Mouse (Mus musculus): ENCODE measurements at regions not wholly inside any gene's neighbourhood (a gene's known extent, or its start where the extent isn't known, plus 50 kb on each side); places are given as distances from the start of the nearest gene placed in this dataset.

DNA sequence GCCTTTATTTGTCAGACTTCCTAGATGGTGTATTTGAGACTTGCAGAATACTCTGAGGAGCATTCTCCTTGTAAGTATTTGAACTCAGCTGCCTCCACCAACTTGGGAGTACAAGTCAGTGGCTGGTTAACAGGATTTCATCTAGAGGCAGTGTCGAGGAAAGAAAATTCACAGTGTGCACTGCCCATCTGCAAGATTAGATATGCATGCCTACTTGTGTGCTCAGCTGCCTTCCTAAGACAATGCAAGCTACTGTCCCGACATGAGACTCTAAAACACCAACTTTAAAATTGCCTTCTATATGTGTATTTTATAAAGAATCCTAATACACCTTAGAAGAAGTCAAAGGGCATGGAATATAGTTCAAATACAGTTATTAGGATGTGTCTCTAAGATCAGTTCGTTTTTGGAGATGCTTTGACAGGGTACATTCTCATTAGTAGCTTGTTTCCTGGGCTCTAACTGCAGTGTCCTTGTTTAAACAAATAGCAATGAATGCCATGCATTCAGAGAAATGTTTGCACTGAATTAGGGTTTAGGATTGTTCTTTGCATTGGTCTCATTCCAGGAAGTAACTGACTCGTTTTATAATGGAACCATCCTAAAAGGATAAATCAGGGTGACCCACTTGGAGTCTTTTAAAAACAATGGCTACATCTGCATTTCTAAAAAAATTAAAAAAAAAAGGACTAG is 2687.1 kb upstream of the Gm7489 start:
- no peak for TF ChIP-seq CTCF (IDR thresholded peaks at IDR 0.05; ENCODE audit: insufficient read depth, low read length)
- TF ChIP-seq POLR2A (IDR thresholded peaks at IDR 0.05; ENCODE audit: borderline replicate concordance, extremely low read depth, low read depth, low read length), result no peak

Data from lung, adult 2 months (tissue).